9 mouse cellular contexts compared by ENCODE assay signal in genomic region chr6:128736100-128736499, GRCm38 (mm10). TPM values are rescaled to one million over a fixed set of nuclear protein-coding genes. Genes with fewer than 3 reads are reported as not detected.
DNase-seq lines count a peak whose midpoint lies in the region; ATAC-seq and TF ChIP-seq lines count a peak whose summit lies in the region.
"Had no signal": no experiment of that assay in that cellular context is flagged by ENCODE, and none has a peak within 500 bp of the region (broad histone marks: within the 10 kb centered on the region; RNA-seq: fewer than 3 reads in every experiment).

No protein-coding gene starts in this region.

- H3K4me1 ChIP-seq in liver, embryonic 14.5 days (replicated peaks; ENCODE audit: control insufficient read depth in 2 of 2, insufficient read depth in 2 of 2, low read length in 1 of 2) = no peaks in the 10 kb centered on the region
- no peaks in the 10 kb centered on the region for H3K4me1 ChIP-seq in embryonic facial prominence, embryonic 10.5 days
- H3K4me1 ChIP-seq: liver, embryonic 15.5 days had no signal

- peak; percentile 8 for DNase-seq in embryo, embryonic 10.5 days (ENCODE audit: low spot score)
- no peak for DNase-seq in embryo, embryonic 11 days
- peak; percentile 11 for DNase-seq in ovary, postnatal 36 days (ENCODE audit: low spot score)
- DNase-seq in ovary, postnatal 10 days (ENCODE audit: low spot score) = no peak
- no peak for DNase-seq in liver, embryonic 14.5 days (ENCODE audit: low read depth in 3 of 3, low spot score in 3 of 3)
- DNase-seq in thymus, postnatal 25 days = peak; percentile 62
- DNase-seq in embryonic facial prominence, embryonic 10.5 days (ENCODE audit: low spot score) = no peak
- no peak for DNase-seq in frontal cortex, postnatal 36 days (ENCODE audit: low spot score in 2 of 2)

- H3K36me3 ChIP-seq in liver, embryonic 14.5 days (replicated peaks; ENCODE audit: control insufficient read depth, insufficient read depth, low read depth) = no peaks in the 10 kb centered on the region
- H3K36me3 ChIP-seq in embryonic facial prominence, embryonic 10.5 days (replicated peaks) = no peaks in the 10 kb centered on the region
- H3K36me3 ChIP-seq: liver, embryonic 15.5 days had no signal

- no peak for TF ChIP-seq EP300 in liver, embryonic 14.5 days (IDR thresholded peaks at IDR 0.05; ENCODE audit: low read depth)

- H3K27ac ChIP-seq in liver, embryonic 14.5 days = no peak overlapping the region
- no peak overlapping the region for H3K27ac ChIP-seq in embryonic facial prominence, embryonic 10.5 days (replicated peaks)
- H3K27ac ChIP-seq: liver, embryonic 15.5 days had no signal

- no peak overlapping the region for H3K4me2 ChIP-seq in liver, embryonic 14.5 days (ENCODE audit: low read depth)
- H3K4me2 ChIP-seq: liver, embryonic 15.5 days had no signal

- H3K9me3 ChIP-seq in liver, embryonic 14.5 days (ENCODE audit: control insufficient read depth, low read length) = no peaks in the 10 kb centered on the region
- H3K9me3 ChIP-seq in embryonic facial prominence, embryonic 10.5 days = no peaks in the 10 kb centered on the region
- H3K9me3 ChIP-seq: liver, embryonic 15.5 days had no signal

- TF ChIP-seq CTCF in liver, embryonic 14.5 days (IDR thresholded peaks at IDR 0.05; ENCODE audit: low read depth) = peak; percentile 63

- ATAC-seq in liver, embryonic 14.5 days (ENCODE audit: insufficient read depth) = no peak

- H3K4me3 ChIP-seq in liver, embryonic 14.5 days (ENCODE audit: insufficient read depth in 1 of 2, low read depth in 2 of 2, low read length in 2 of 2) = no peak overlapping the region
- H3K4me3 ChIP-seq in embryonic facial prominence, embryonic 10.5 days = no peak overlapping the region
- H3K4me3 ChIP-seq: liver, embryonic 15.5 days had no signal

- H3K9ac ChIP-seq in liver, embryonic 14.5 days (replicated peaks) = no peak overlapping the region
- H3K9ac ChIP-seq: liver, embryonic 15.5 days had no signal

- no peaks in the 10 kb centered on the region for H3K27me3 ChIP-seq in liver, embryonic 14.5 days (ENCODE audit: control insufficient read depth, insufficient read depth, low read length)
- no peaks in the 10 kb centered on the region for H3K27me3 ChIP-seq in embryonic facial prominence, embryonic 10.5 days (replicated peaks; ENCODE audit: low read depth, poor library complexity, severe bottlenecking)
- H3K27me3 ChIP-seq: liver, embryonic 15.5 days had no signal

RNA-seq across cellular contexts. Expression of gene Klrb1, which starts 13.2 kb away (rescaled TPM):
- polyA plus RNA-seq in liver, embryonic 14.5 days (2012; rRNA removed) = not detected in 2 replicates
- not detected in 2 replicates for polyA plus RNA-seq in liver, embryonic 14.5 days (2014; fragmentation: Nextera tagmentation; extraction: Ambion mirVana)
- polyA plus RNA-seq in embryonic facial prominence, embryonic 10.5 days (2016; fragmentation: Nextera tagmentation; extraction: Ambion mirVana) = not detected in 2 replicates
- polyA plus RNA-seq: liver, embryonic 15.5 days had no signal

RNA-seq across cellular contexts. Expression of gene Klrb1c, which starts 52.9 kb away (rescaled TPM):
- 0.04 and 0.09 TPM in 2 replicates for polyA plus RNA-seq in liver, embryonic 14.5 days (2012; rRNA removed)
- polyA plus RNA-seq in liver, embryonic 14.5 days (2014; fragmentation: Nextera tagmentation; extraction: Ambion mirVana) = 0.09 and 0.25 TPM in 2 replicates
- polyA plus RNA-seq in embryonic facial prominence, embryonic 10.5 days (2016; fragmentation: Nextera tagmentation; extraction: Ambion mirVana) = not detected in 2 replicates

Comparison
In these comparisons a context has a peak if more than half of its experiments do, and no peak if none do; other contexts are left out.
1. DNase-seq: peak in embryo, embryonic 10.5 days (single experiment), ovary, postnatal 36 days (single experiment) and thymus, postnatal 25 days (single experiment); none in embryo, embryonic 11 days (single experiment), ovary, postnatal 10 days (single experiment), liver, embryonic 14.5 days (0 of 3), embryonic facial prominence, embryonic 10.5 days (single experiment) and frontal cortex, postnatal 36 days (0 of 2).